Mouse (Mus musculus): ENCODE data around the gene Heatr9. TPM values are rescaled to one million over a fixed set of nuclear protein-coding genes. Genes with fewer than 3 reads are reported as not detected.

Heatr9 gene
- total and polyA plus RNA-seq, 3 experiments: not detected

GRCm38 (mm10) chr11:83568061-83568460 lies 46.1 kb upstream of the Heatr9 start:
- dilution Hi-C loops (cut with MboI; ENCODE audit: extremely low pct_ligation_motif_present, extremely low pct_unique_long_range_greater_than_20kb, low sequenced_read_pairs): no loop called here
- no peak overlapping the region for H3K4me3 ChIP-seq (replicated peaks in 1 of 3; ENCODE audit: low read depth in 2 of 3, low read length in 2 of 3, poor library complexity in 1 of 3)
- H3K4me2 ChIP-seq (ENCODE audit: insufficient read depth, low read depth, poor library complexity, severe bottlenecking): no peak overlapping the region
- in situ Hi-C loops (cut with MboI; ENCODE audit: low pct_ligation_motif_present, low pct_unique_long_range_greater_than_20kb, low sequenced_read_pairs): loop anchor here (10.0 to 25.0 kb wide), 2 partner anchors 177 to 369 kb away; partner anchors contain the start of genes Ddx52 and Wfdc21
- H3K27me3 ChIP-seq (replicated peaks): peaks cover 3% of the 10 kb centered on the region
- H3K27ac ChIP-seq (ENCODE audit: insufficient read depth, low read depth): no peak overlapping the region
- H3K9me3 ChIP-seq (replicated peaks; ENCODE audit: low read length): no peaks in the 10 kb centered on the region
- TF ChIP-seq TCF12 (IDR thresholded peaks at IDR 0.05; ENCODE audit: low read depth, low read length) (no peak), CTCF (conservative IDR thresholded peaks at IDR 0.05 in 1 of 2, IDR thresholded peaks at IDR 0.05 in 1 of 2; ENCODE audit: low read depth in 2 of 2, low read length in 2 of 2) (no peak), MYC (IDR thresholded peaks at IDR 0.05; ENCODE audit: low read depth, low read length) (no peak), NRF1 (IDR thresholded peaks at IDR 0.05; ENCODE audit: low read depth, low read length) (no peak), E2F4 (IDR thresholded peaks at IDR 0.05; ENCODE audit: insufficient replicate concordance, low read depth, low read length) (no peak), ZNF384 (IDR thresholded peaks at IDR 0.05; ENCODE audit: low read depth, low read length) (no peak), RAD21 (IDR thresholded peaks at IDR 0.05; ENCODE audit: low read depth, low read length) (no peak), CHD1 (IDR thresholded peaks at IDR 0.05; ENCODE audit: low read depth, low read length) (no peak), MAZ (IDR thresholded peaks at IDR 0.05; ENCODE audit: low read depth, low read length) (no peak), MXI1 (IDR thresholded peaks at IDR 0.05; ENCODE audit: low read depth, low read length) (no peak), HCFC1 (IDR thresholded peaks at IDR 0.05; ENCODE audit: low read depth, low read length) (no peak), CHD2 (IDR thresholded peaks at IDR 0.05; ENCODE audit: low read length) (no peak), SMC3 (IDR thresholded peaks at IDR 0.05; ENCODE audit: low read depth, low read length) (no peak), JUND (conservative IDR thresholded peaks at IDR 0.05; ENCODE audit: low read depth, low read length) (no peak), NELFE (IDR thresholded peaks at IDR 0.05; ENCODE audit: low read depth, low read length) (no peak), ELF1 (IDR thresholded peaks at IDR 0.05; ENCODE audit: low read depth, low read length) (no peak), SIN3A (IDR thresholded peaks at IDR 0.05; ENCODE audit: low read length) (no peak), GABPA (IDR thresholded peaks at IDR 0.05; ENCODE audit: insufficient replicate concordance, low read depth, low read length) (no peak)
- DNase-seq (ENCODE audit: extremely low read depth): no peak
- peaks cover 16 to 25% of the 10 kb centered on the region in 2 experiments for H3K4me1 ChIP-seq (ENCODE audit: control insufficient read depth in 1 of 2, insufficient read depth in 2 of 2)
- H3K79me2 ChIP-seq (replicated peaks; ENCODE audit: control insufficient read depth, extremely low read depth, insufficient read depth, poor library complexity, severe bottlenecking): no peaks in the 10 kb centered on the region
- H3K9ac ChIP-seq (ENCODE audit: insufficient read depth, low read depth): no peak overlapping the region
- no peaks in the 10 kb centered on the region for H3K36me3 ChIP-seq (replicated peaks in 1 of 2; ENCODE audit: control insufficient read depth in 1 of 2, insufficient read depth in 1 of 2, low read length in 1 of 2)

- H3K9me3 ChIP-seq (replicated peaks; ENCODE audit: low read length): no peaks in the 10 kb centered on the region
- H3K4me2 ChIP-seq (ENCODE audit: insufficient read depth, low read depth, poor library complexity, severe bottlenecking): no peak overlapping the region
- peaks cover 12 to 25% of the 10 kb centered on the region in 2 experiments for H3K4me1 ChIP-seq (ENCODE audit: control insufficient read depth in 1 of 2, insufficient read depth in 2 of 2)
- no peaks in the 10 kb centered on the region for H3K79me2 ChIP-seq (replicated peaks; ENCODE audit: control insufficient read depth, extremely low read depth, insufficient read depth, poor library complexity, severe bottlenecking)
- peaks cover 3% of the 10 kb centered on the region for H3K27me3 ChIP-seq (replicated peaks)
- no peak overlapping the region for H3K9ac ChIP-seq (ENCODE audit: insufficient read depth, low read depth)
- DNase-seq (ENCODE audit: extremely low read depth): no peak
- no peaks in the 10 kb centered on the region for H3K36me3 ChIP-seq (replicated peaks in 1 of 2; ENCODE audit: control insufficient read depth in 1 of 2, insufficient read depth in 1 of 2, low read length in 1 of 2)
- TF ChIP-seq BHLHE40 (IDR thresholded peaks at IDR 0.05; ENCODE audit: low read depth, low read length) (no peak), MAX (IDR thresholded peaks at IDR 0.05; ENCODE audit: low read length) (no peak), CHD2 (IDR thresholded peaks at IDR 0.05; ENCODE audit: low read length) (no peak), ETS1 (conservative IDR thresholded peaks at IDR 0.05; ENCODE audit: low read depth, low read length) (no peak), TBP (conservative IDR thresholded peaks at IDR 0.05; ENCODE audit: low read depth, low read length) (no peak), ZC3H11A (IDR thresholded peaks at IDR 0.05; ENCODE audit: low read depth, low read length) (no peak)
- in situ Hi-C loops (cut with MboI; ENCODE audit: low pct_ligation_motif_present, low pct_unique_long_range_greater_than_20kb, low sequenced_read_pairs): loop anchor here (10.0 to 25.0 kb wide), 2 partner anchors 177 to 370 kb away; partner anchors contain the start of genes Ddx52 and Wfdc21
- dilution Hi-C loops (cut with MboI; ENCODE audit: extremely low pct_ligation_motif_present, extremely low pct_unique_long_range_greater_than_20kb, low sequenced_read_pairs): no loop called here
- no peak overlapping the region for H3K27ac ChIP-seq (ENCODE audit: insufficient read depth, low read depth)
- no peak overlapping the region for H3K4me3 ChIP-seq (replicated peaks in 1 of 3; ENCODE audit: low read depth in 2 of 3, low read length in 2 of 3, poor library complexity in 1 of 3)
These were observed 45.3 kb upstream of the Heatr9 start for GRCm38 (mm10) chr11:83567311-83567710.

All from CH12.LX (cell line).